Mouse (Mus musculus): ENCODE measurements around the gene Pou3f4.
"Not testable (repeated sequence)": the region's sequence is repeated elsewhere in the genome, so short reads cannot be mapped to it uniquely, and the experiment has no call there.

Gene Pou3f4

GRCm38 (mm10) chrX:110814151-110814571 lies at the start of gene Pou3f4:
Pou3f4 (plus strand) TSS chrX:110814280.
- peak; percentile 36 for DNase-seq (ENCODE audit: low spot score)

- no peak for DNase-seq (ENCODE audit: low spot score)
These were observed 48.1 kb upstream of the Pou3f4 start for GRCm38 (mm10) chrX:110765939-110766338.

- not testable (repeated sequence) for DNase-seq (ENCODE audit: low spot score)
These were observed 39.3 kb upstream of the Pou3f4 start for GRCm38 (mm10) chrX:110774807-110775206.

GRCm38 (mm10) chrX:110802502-110802901 lies 11.6 kb upstream of the Pou3f4 start:
- DNase-seq (ENCODE audit: low spot score), result no peak

GRCm38 (mm10) chrX:110810001-110810578 lies 4.0 kb upstream of the Pou3f4 start:
- DNase-seq (ENCODE audit: low spot score), result no peak

GRCm38 (mm10) chrX:110810753-110811506 lies 3.1 kb upstream of the Pou3f4 start:
- DNase-seq (ENCODE audit: low spot score), result no peak

- DNase-seq (ENCODE audit: low spot score), result no peak
These were observed 2.0 kb upstream of the Pou3f4 start for GRCm38 (mm10) chrX:110812071-110812470.

GRCm38 (mm10) chrX:110813401-110813800 lies 679 bp upstream of the Pou3f4 start:
- no peak for DNase-seq (ENCODE audit: low spot score)

GRCm38 (mm10) chrX:110814592-110815548 lies 790 bp downstream of the Pou3f4 start:
- DNase-seq (ENCODE audit: low spot score), result no peak

- DNase-seq (ENCODE audit: low spot score), result no peak
These were observed 1.5 kb downstream of the Pou3f4 start for GRCm38 (mm10) chrX:110815549-110815930.

- no peak for DNase-seq (ENCODE audit: low spot score)
These were observed 2.5 kb downstream of the Pou3f4 start for GRCm38 (mm10) chrX:110816609-110817008.

GRCm38 (mm10) chrX:110817211-110817610 lies 3.1 kb downstream of the Pou3f4 start:
- no peak for DNase-seq (ENCODE audit: low spot score)

GRCm38 (mm10) chrX:110837450-110837849 lies 23.4 kb downstream of the Pou3f4 start:
- DNase-seq (ENCODE audit: low spot score), result no peak

GRCm38 (mm10) chrX:110851300-110851699 lies 37.2 kb downstream of the Pou3f4 start:
- no peak for DNase-seq (ENCODE audit: low spot score)
